Mouse (Mus musculus): ENCODE data around the gene Mamstr. TPM values are rescaled to one million over a fixed set of nuclear protein-coding genes. Genes with fewer than 3 reads are reported as not detected.

The Mamstr gene
- total RNA-seq, 2 experiments from 2014 or later, result 7.5 to 8.5 TPM

DNA sequence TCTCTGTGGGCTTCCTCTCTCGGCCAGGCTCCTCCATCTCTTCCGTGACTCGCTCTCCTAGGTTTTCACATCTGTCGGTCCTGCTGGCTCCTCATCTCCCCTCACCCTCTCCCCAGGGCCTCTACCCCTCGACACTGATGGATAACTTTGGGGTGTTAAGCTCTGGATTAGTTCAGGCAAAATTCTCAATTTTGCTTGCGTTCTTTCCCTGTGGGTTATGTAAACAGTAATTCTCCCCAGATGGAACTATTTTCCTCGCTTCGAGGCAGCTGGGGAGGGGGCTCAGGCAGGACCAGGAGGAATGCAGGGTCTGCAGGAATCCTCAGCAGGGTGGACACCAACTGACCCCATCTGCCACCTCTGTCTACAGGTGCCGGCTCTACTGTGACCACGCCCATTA, 46.0 kb downstream of the Mamstr start:
- no peak for DNase-seq
- intact Hi-C loops (cut with DNase I), result no loop called here

DNA sequence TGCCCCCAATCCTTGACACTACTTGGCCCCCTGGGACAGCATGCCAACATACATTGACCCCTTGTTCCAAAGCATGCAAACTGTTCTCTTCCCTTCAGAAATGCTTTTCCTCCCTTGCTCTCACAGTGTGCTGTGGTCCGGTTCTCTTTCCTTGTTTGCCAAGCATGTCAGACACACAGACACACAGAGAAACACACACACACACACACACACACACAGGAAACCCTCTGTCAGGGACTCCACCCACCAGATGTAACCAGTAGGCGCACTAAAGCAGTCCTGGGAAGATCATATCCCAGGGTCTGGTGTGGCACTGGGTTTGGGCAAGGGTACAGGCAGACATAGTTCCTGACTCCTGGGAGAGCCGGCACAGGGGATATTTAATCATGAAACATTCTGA, 47.1 kb downstream of the Mamstr start:
- no peak for DNase-seq
- intact Hi-C loops (cut with DNase I), result no loop called here

DNA sequence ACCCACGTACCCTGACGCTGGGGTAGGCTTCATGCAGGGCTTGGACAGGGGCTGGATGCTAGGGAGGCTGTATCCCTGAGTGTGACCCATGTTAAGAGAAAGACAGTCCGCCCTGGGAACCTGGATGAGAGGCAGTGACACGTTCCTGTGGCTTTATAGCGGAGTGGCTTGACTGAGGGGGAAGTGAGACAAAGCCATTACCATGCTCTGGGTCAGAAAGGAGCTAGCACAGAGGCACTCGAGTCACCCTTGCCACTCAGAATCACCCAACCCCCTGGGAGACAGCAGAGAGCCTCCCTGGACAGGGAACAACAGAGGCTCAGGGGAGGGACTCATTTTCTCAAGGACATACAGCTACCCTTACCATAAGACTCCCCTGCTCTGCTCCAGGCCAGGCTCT, 49.3 kb downstream of the Mamstr start:
- DNase-seq, result no peak
- intact Hi-C loops (cut with DNase I), result no loop called here

DNA sequence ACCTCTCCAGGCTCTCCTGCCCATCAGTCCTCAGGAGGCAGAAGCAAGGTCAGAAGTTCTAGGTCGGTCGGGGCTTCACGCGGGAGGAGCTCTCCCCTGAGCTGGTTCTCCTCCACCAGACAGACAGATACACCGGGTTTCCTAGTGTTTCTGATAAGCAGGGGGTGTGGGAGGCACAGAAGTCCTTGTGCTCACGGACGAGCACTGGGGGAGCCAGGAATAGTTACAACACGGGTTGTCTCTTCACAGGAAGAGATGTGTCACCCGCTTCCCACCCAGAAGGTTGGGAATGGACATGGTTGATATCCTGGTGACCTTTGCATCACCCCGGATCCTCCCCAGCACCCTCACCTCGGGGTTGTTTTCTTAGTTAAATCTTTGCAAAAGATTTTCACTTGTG, 50.0 kb downstream of the Mamstr start:
- no peak for DNase-seq
- intact Hi-C loops (cut with DNase I), result no loop called here

DNA sequence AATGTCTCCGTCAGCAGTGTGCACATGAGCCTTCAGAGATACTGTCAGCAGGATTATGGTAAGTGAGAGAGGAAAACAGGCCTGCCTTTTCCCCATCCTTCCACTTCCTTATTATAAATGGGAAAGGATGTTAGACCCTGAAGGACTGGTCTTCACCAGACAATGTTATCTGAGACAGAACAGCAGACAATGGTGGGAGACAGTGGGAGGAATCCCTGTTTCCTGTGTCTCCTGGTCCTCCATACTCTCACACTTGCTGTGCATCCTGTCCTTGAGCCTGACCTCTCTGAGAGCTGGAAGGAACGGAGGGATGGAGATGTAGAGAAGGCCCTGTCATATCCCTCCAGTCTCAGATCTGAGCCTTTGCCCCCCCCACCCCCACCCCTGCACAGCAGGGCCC, 52.6 kb downstream of the Mamstr start:
- intact Hi-C loops (cut with DNase I), result no loop called here
- DNase-seq, result no peak

DNA sequence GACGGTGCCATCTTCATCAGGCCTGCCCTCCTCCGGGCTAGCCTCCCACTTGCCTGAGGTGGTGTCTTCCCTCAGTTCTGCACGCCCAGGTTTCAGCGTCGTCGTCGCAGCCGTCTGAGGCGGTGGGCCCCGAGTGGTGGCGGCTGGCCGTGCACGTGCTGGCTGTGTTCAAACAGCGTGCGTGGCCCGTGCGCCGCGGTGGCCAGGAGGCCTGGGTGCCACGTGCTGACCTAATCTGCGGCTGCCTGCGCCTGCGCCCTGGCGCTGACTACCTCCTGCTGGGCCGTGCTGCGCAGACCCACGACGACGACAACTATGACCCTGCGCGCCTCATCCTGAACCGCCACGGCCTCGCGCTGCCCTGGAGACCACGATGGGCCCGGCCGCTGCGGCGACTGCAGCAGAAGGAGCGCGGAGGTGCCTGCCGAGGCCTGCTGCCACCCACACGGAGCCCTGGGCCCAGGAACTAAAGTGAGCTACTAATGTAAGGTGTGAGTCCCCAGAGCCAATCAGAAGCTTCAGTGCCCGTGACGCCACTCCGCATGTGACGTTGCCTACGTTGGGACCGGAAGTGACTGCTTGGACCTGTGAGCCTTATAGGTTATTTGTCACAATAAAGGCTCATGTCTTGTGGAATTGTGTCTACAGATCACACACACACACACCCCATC, 54.3 kb downstream of the Mamstr start, which contains the start of gene Sec1:
Gene Sec1 (minus strand): TSS at position 482 of the 671 bp plus-strand sequence.
- intact Hi-C loops (cut with DNase I), result no loop called here
- no peak for DNase-seq

DNA sequence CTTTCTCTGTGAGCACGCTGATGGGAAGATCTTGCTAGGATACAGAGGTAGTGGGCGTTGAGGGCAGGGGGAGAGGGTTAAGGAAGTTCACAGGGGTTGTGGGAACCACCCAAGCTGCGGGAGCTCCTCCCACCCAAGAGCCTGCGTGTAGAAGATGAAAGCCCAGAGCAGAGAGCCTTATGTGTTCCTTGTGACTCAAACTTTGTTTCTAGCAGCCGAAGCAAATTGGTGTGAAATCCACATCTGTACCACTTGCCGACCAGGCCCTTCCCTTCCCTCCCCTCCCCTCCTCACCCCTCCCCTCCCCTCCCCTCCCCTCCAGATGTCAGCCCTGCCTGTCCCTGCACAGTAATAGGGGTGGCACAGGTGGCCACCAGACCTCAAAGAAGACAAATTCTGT, 55.3 kb downstream of the Mamstr start:
- no peak for DNase-seq

More for the DNA sequence above, 55.3 kb downstream of the Mamstr start:
- intact Hi-C loops (cut with DNase I), result no loop called here

Other genes with a start within 250 kb of the Mamstr start
- gene Snrnp70, start 244.2 kb upstream of the Mamstr start, total RNA-seq (2021), result 100 to 1,000 TPM; 146 to 161 TPM
- under 1 TPM; 0.41 to 0.79 TPM for gene Kcna7, start 234.3 kb upstream of the Mamstr start, total RNA-seq (2021)
- under 1 TPM; 0.22 to 0.26 TPM for gene Ntf5, start 226.3 kb upstream of the Mamstr start, total RNA-seq (2021)
- gene Lhb, start 219.2 kb upstream of the Mamstr start, total RNA-seq (2021), result not detected
- 10 to 100 TPM; 74.6 to 79.0 TPM for gene Gys1, start 205.1 kb upstream of the Mamstr start, total RNA-seq (2021)
- 10 to 100 TPM; 30.4 to 30.7 TPM for gene Ruvbl2, start 201.9 kb upstream of the Mamstr start, total RNA-seq (2021)
- gene Ftl1, start 180.1 kb upstream of the Mamstr start, total RNA-seq (2021), result 100 to 1,000 TPM; 232 to 268 TPM
- gene Bax, start 173.1 kb upstream of the Mamstr start, total RNA-seq (2021), result 10 to 100 TPM; 44.5 to 45.8 TPM
- gene Tulp2, start 158.1 kb upstream of the Mamstr start, total RNA-seq (2021), result not detected
- gene Gm45808, start 153.2 kb upstream of the Mamstr start, total RNA-seq (2021), result 1 to 10 TPM; 2.2 to 2.5 TPM
- gene Dhdh, start 151.2 kb upstream of the Mamstr start, total RNA-seq (2021), result 1 to 10 TPM; 4.7 to 6.0 TPM
- 100 to 1,000 TPM; 144 to 151 TPM for gene Nucb1, start 129.6 kb upstream of the Mamstr start, total RNA-seq (2021)
- gene Ppp1r15a, start 113.7 kb upstream of the Mamstr start, total RNA-seq (2021), result 10 to 100 TPM; 24.5 to 45.4 TPM
- gene Plekha4, start 113.6 kb upstream of the Mamstr start, total RNA-seq (2021), result 1 to 10 TPM; 4.1 to 5.6 TPM
- gene Hsd17b14, start 85.1 kb upstream of the Mamstr start, total RNA-seq (2021), result under 1 TPM; 0.25 to 0.34 TPM
- 10 to 100 TPM; 54.7 to 54.9 TPM for gene Bcat2, start 69.8 kb upstream of the Mamstr start, total RNA-seq (2021)
- not detected for gene Fgf21, start 24.5 kb upstream of the Mamstr start, total RNA-seq (2021)
- not detected for gene Fut1, start 22.7 kb upstream of the Mamstr start, total RNA-seq (2021)
- under 1 TPM; 0.22 to 0.65 TPM for gene Izumo1, start 18.2 kb upstream of the Mamstr start, total RNA-seq (2021)
- gene Rasip1, start 12.5 kb upstream of the Mamstr start, total RNA-seq (2021), result 10 to 100 TPM; 51.9 to 52.4 TPM
- under 1 TPM in 1 of 2 experiments, not detected in 1; 0.38 TPM for gene Fut2, start 26.4 kb downstream of the Mamstr start, total RNA-seq (2021)
- gene Ntn5, start 44.0 kb downstream of the Mamstr start, total RNA-seq (2021), result under 1 TPM in 1 of 2 experiments, not detected in 1; 0.15 TPM
- gene Sec1, start 54.4 kb downstream of the Mamstr start, total RNA-seq (2021), result under 1 TPM in 1 of 2 experiments, not detected in 1; 0.22 TPM
- gene Car11, start 59.9 kb downstream of the Mamstr start, total RNA-seq (2021), result 1 to 10 TPM; 4.2 to 4.6 TPM
- 10 to 100 TPM; 22.7 to 29.8 TPM for gene Dbp, start 65.1 kb downstream of the Mamstr start, total RNA-seq (2021)
- gene Rpl18, start 75.5 kb downstream of the Mamstr start, total RNA-seq (2021), result 100 to 1,000 TPM; 698 to 700 TPM
- gene Sphk2, start 78.0 kb downstream of the Mamstr start, total RNA-seq (2021), result 10 to 100 TPM; 17.4 to 20.1 TPM
- under 1 TPM; 0.10 to 0.12 TPM for gene Fam83e, start 81.2 kb downstream of the Mamstr start, total RNA-seq (2021)
- gene Spaca4, start 85.8 kb downstream of the Mamstr start, total RNA-seq (2021), result not detected
- gene Lmtk3, start 143.8 kb downstream of the Mamstr start, total RNA-seq (2021), result under 1 TPM; 0.22 to 0.30 TPM
- gene Sult2b1, start 144.7 kb downstream of the Mamstr start, total RNA-seq (2021), result not detected
- gene Cyth2, start 174.6 kb downstream of the Mamstr start, total RNA-seq (2021), result 10 to 100 TPM; 91.1 to 95.1 TPM
- under 1 TPM; 0.69 to 0.74 TPM for gene Kcnj14, start 184.8 kb downstream of the Mamstr start, total RNA-seq (2021)
- gene Grwd1, start 191.0 kb downstream of the Mamstr start, total RNA-seq (2021), result 10 to 100 TPM; 14.6 to 17.1 TPM
- 100 to 1,000 TPM; 121 to 128 TPM for gene Kdelr1, start 232.8 kb downstream of the Mamstr start, total RNA-seq (2021)
- gene Grin2d, start 238.4 kb downstream of the Mamstr start, total RNA-seq (2021), result under 1 TPM; 0.55 to 0.77 TPM

Data from heart, postnatal 10 days (tissue).